Mouse (Mus musculus) small intestine, adult 2 months (tissue): ENCODE data around the gene Aes. TPM values are rescaled to one million over a fixed set of nuclear protein-coding genes. Genes with fewer than 3 reads are reported as not detected.
A peak's percentile ranks its signal among the peaks of the same experiment; 100 is the strongest.

Experiments used
- H3K27ac ChIP-seq: fragments of 200-500 bp; 2 replicates; pipeline ENCODE4 v1.5.1; 2012; ENCODE audit warnings: low read depth, low read length, control low read depth, inconsistent platforms; ENCODE audit not compliant: insufficient read depth
- H3K27me3 ChIP-seq: fragments of 200-500 bp; 2 replicates; pipeline ENCODE4 v1.6.1; 2012; ENCODE audit warnings: mild to moderate bottlenecking, moderate library complexity, low read length, inconsistent platforms; ENCODE audit not compliant: control insufficient read depth, insufficient read depth
- H3K36me3 ChIP-seq: fragments of 200-500 bp; 2 replicates; pipeline ENCODE4 v1.6.1; 2012; ENCODE audit warnings: mild to moderate bottlenecking, low read length, control low read depth, inconsistent platforms; ENCODE audit not compliant: control insufficient read depth, insufficient read depth
- H3K4me1 ChIP-seq: fragments of 200-500 bp; 2 replicates; pipeline ENCODE4 v1.6.1; 2012; ENCODE audit warnings: low read length, inconsistent platforms, mixed read lengths; ENCODE audit not compliant: control insufficient read depth, insufficient read depth, insufficient read length
- H3K4me3 ChIP-seq: fragments of 200-500 bp; 2 replicates; pipeline ENCODE4 v1.5.1; 2012; ENCODE audit warnings: low read depth, mild to moderate bottlenecking, control low read depth, inconsistent platforms, low read length, moderate library complexity
- CTCF ChIP-seq: fragments of 200-500 bp; IDR thresholded peaks from 2 replicates; pipeline ENCODE4 v1.5.1; 2012; ENCODE audit warnings: low read depth, mild to moderate bottlenecking, control low read depth, inconsistent platforms, low read length, moderate library complexity, mixed read lengths; ENCODE audit not compliant: insufficient replicate concordance, insufficient read length; ENCODE audit errors: extremely low read depth
- POLR2A ChIP-seq: fragments of 200-500 bp; IDR thresholded peaks from 2 replicates; pipeline ENCODE4 v1.6.1; 2012; ENCODE audit warnings: low read depth, mild to moderate bottlenecking, control low read depth, inconsistent platforms, low read length, moderate library complexity
- WGBS: fragments of 180-500 bp; shearing (Covaris S2); methylation state at CpG from one replicate; pipeline ENCODE4 v1.1.7; 2018; 5-methylcytosine and 5-hydroxymethylcytosine counted together
- polyA plus RNA-seq: library from polyadenylated mRNA; depleted of rRNA; stranded (reverse); fragments of >200 nt; gene quantifications from 2 replicates; pipeline ENCODE4 v1.2.3, GENCODE M21; 2012

Gene Aes
- polyA plus RNA-seq, 1 experiment: 3,003 TPM

GRCm38 (mm10) chr10:81553232-81553631 is 6.1 kb upstream of the Aes start:
- WGBS: 92% methylated on average over 5 of the region's 5 CpGs
- H3K4me1 ChIP-seq: peaks cover 17% of the 10 kb centered on the region
- no peak overlapping the region for H3K27ac ChIP-seq
- H3K36me3 ChIP-seq: no peaks in the 10 kb centered on the region
- no peak overlapping the region for H3K4me3 ChIP-seq
- H3K27me3 ChIP-seq: no peaks in the 10 kb centered on the region
- TF ChIP-seq CTCF: peak; percentile 65; the same call in 1 of the 2 replicates
- TF ChIP-seq POLR2A: no peak

- Histone ChIP-seq H3K27ac (no peak overlapping the region), H3K4me1 (peaks cover 17% of the 10 kb centered on the region), H3K36me3 (no peaks in the 10 kb centered on the region), H3K27me3 (no peaks in the 10 kb centered on the region), H3K4me3 (no peak overlapping the region)
- TF ChIP-seq CTCF (no peak), POLR2A (no peak)
- WGBS: 84% methylated on average over 6 of the region's 6 CpGs
Measured at GRCm38 (mm10) chr10:81553807-81554755, 5.2 kb upstream of the Aes start.

GRCm38 (mm10) chr10:81556282-81556681 is 3.0 kb upstream of the Aes start:
- H3K4me3 ChIP-seq: no peak overlapping the region
- no peak overlapping the region for H3K27ac ChIP-seq
- peaks cover 10% of the 10 kb centered on the region for H3K4me1 ChIP-seq
- TF ChIP-seq CTCF: peak; percentile 48; the same call in 1 of the 2 replicates
- no peak for TF ChIP-seq POLR2A
- WGBS: 70% methylated on average over 3 of the region's 3 CpGs
- H3K27me3 ChIP-seq: no peaks in the 10 kb centered on the region
- peaks cover 2% of the 10 kb centered on the region; the same call in 1 of the 2 replicates for H3K36me3 ChIP-seq

- no peak overlapping the region for H3K4me3 ChIP-seq
- H3K27ac ChIP-seq: no peak overlapping the region
- peaks cover 14% of the 10 kb centered on the region for H3K4me1 ChIP-seq
- no peak for TF ChIP-seq CTCF
- no peak for TF ChIP-seq POLR2A
- no peaks in the 10 kb centered on the region for H3K27me3 ChIP-seq
- H3K36me3 ChIP-seq: peaks cover 11% of the 10 kb centered on the region
- WGBS: 52% methylated on average over 1 of the region's 1 CpGs
Measured at GRCm38 (mm10) chr10:81557491-81557890, 1.8 kb upstream of the Aes start.

GRCm38 (mm10) chr10:81559627-81560539 is 595 bp downstream of the Aes start:
- no peaks in the 10 kb centered on the region for H3K27me3 ChIP-seq
- peak overlapping the region; percentile 99 for H3K27ac ChIP-seq
- H3K4me3 ChIP-seq: peak overlapping the region; percentile 96
- peak; percentile 41 for TF ChIP-seq POLR2A
- TF ChIP-seq CTCF: no peak
- H3K36me3 ChIP-seq: peaks cover 30% of the 10 kb centered on the region
- 2% methylated on average over 36 of the region's 36 CpGs for WGBS
- peaks cover 28% of the 10 kb centered on the region for H3K4me1 ChIP-seq

GRCm38 (mm10) chr10:81560719-81561459 is 1.6 kb downstream of the Aes start:
- TF ChIP-seq POLR2A: no peak
- TF ChIP-seq CTCF: no peak
- 8% methylated on average over 16 of the region's 16 CpGs for WGBS

GRCm38 (mm10) chr10:81562411-81562810 is 3.1 kb downstream of the Aes start:
- peaks cover 28% of the 10 kb centered on the region for H3K4me1 ChIP-seq
- H3K36me3 ChIP-seq: peaks cover 45% of the 10 kb centered on the region
- 72% methylated on average over 6 of the region's 6 CpGs for WGBS
- H3K27me3 ChIP-seq: no peaks in the 10 kb centered on the region
- no peak overlapping the region for H3K27ac ChIP-seq
- TF ChIP-seq POLR2A (no peak), CTCF (no peak)
- peak overlapping the region; percentile 1; the same call in 1 of the 2 replicates for H3K4me3 ChIP-seq

More at GRCm38 (mm10) chr10:81560719-81561459, 1.6 kb downstream of the Aes start:
- Histone ChIP-seq H3K27me3 (no peaks in the 10 kb centered on the region), H3K27ac (peak overlapping the region; percentile 99), H3K4me3 (peak overlapping the region; percentile 96), H3K36me3 (peaks cover 40% of the 10 kb centered on the region), H3K4me1 (peaks cover 28% of the 10 kb centered on the region)
